Mouse (Mus musculus) megakaryocyte, embryonic 14.5 days (primary cell): ENCODE data around the gene Tgfbr3. TPM values are rescaled to one million over a fixed set of nuclear protein-coding genes. Genes with fewer than 3 reads are reported as not detected.
"Not testable (repeated sequence)": the region's sequence is repeated elsewhere in the genome, so short reads cannot be mapped to it uniquely, and the experiment has no call there.

Experiments used
- H3K27me3 ChIP-seq: replicated peaks from 2 replicates; pipeline ENCODE3; 2012; ENCODE audit warnings: inconsistent platforms
- H3K36me3 ChIP-seq: replicated peaks from 2 replicates; pipeline ENCODE3; 2012; ENCODE audit warnings: low read length, inconsistent platforms, mixed read lengths
- H3K4me1 ChIP-seq: 2 replicates; pipeline ENCODE4 v1.6.1; 2012; ENCODE audit warnings: inconsistent platforms
- H3K4me3 ChIP-seq: replicated peaks from 2 replicates; pipeline ENCODE3; 2012; ENCODE audit warnings: moderate library complexity, mild to moderate bottlenecking, inconsistent platforms
- H3K9me3 ChIP-seq: 2 replicates; pipeline ENCODE4 v1.6.1; 2012; ENCODE audit warnings: inconsistent platforms
- FLI1 ChIP-seq: IDR thresholded peaks from 2 replicates; pipeline ENCODE4 v1.6.1; 2012; ENCODE audit warnings: low read length, inconsistent platforms, mixed read lengths
- GATA1 ChIP-seq: IDR thresholded peaks from 3 replicates; pipeline ENCODE4 v1.6.1; 2012; ENCODE audit warnings: mixed read lengths, low read length, inconsistent platforms, borderline replicate concordance
- polyA plus RNA-seq: library from polyadenylated mRNA; stranded (reverse); fragments of >175 nt; gene quantifications from 2 replicates; pipeline ENCODE4 v1.2.3, GENCODE M21; 2012; ENCODE audit warnings: low replicate concordance; ENCODE audit not compliant: insufficient read depth

The Tgfbr3 gene
- polyA plus RNA-seq, 1 experiment: not detected

DNA sequence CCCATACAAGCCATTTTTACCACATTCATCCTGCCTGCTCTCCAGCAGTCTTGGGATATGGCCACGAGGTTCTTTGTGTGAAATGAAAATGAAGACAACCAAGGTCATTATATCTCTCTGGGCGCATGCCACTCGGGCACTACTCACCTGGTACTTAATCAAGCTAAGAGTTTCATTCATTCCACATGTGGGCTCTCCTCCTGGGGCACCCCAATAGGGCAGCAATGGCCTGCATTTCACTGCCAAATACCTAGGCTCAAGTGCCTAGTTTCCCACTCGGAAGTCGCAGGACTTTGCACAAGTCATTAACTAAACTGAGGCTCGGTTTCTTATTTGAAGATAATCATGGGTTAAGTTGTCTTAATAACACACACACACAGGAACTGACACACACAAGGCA lies 27.5 kb downstream of the Tgfbr3 start:
- Histone ChIP-seq H3K4me1 (peaks cover 8% of the 10 kb centered on the region), H3K36me3 (no peaks in the 10 kb centered on the region), H3K27me3 (peaks cover 2% of the 10 kb centered on the region), H3K9me3 (peaks cover 6% of the 10 kb centered on the region; the same call in 1 of the 2 replicates), H3K4me3 (no peak overlapping the region)
- no peak for TF ChIP-seq GATA1
- no peak for TF ChIP-seq FLI1

- Histone ChIP-seq H3K4me3 (no peak overlapping the region), H3K4me1 (peaks cover 8% of the 10 kb centered on the region), H3K27me3 (peaks cover 2% of the 10 kb centered on the region), H3K36me3 (no peaks in the 10 kb centered on the region), H3K9me3 (peaks cover 6% of the 10 kb centered on the region; the same call in 1 of the 2 replicates)
- TF ChIP-seq FLI1: no peak
- TF ChIP-seq GATA1: no peak
Observed at GRCm38 (mm10) chr5:107260708-107261495, 28.5 kb downstream of the Tgfbr3 start.

DNA sequence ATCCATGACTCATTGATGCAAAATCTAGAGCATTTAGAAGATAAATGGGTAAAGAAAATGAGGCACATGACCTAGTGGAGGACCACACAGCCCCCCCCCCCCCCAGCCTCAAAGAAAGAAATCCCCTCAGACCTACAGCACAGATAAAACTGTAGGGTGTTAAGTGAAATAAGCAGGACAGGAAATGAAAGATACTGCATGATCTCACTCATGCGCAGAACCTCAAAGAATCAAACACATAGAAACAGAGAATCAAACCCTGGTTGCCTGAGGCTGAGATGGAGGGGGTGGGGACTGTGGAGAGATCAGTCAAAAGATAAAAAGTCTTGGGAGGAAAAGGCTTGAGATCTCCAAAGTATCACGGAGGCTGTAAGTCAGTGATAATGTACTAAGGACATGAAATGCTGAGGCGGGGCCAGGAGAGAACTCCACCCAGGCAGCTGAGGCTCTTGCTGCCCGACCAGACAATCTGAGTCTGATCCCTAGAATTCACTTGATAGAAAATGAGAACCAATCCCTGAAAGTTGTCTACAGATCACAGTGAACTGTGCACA lies 29.9 kb downstream of the Tgfbr3 start:
- no peak for TF ChIP-seq FLI1
- no peak for TF ChIP-seq GATA1

DNA sequence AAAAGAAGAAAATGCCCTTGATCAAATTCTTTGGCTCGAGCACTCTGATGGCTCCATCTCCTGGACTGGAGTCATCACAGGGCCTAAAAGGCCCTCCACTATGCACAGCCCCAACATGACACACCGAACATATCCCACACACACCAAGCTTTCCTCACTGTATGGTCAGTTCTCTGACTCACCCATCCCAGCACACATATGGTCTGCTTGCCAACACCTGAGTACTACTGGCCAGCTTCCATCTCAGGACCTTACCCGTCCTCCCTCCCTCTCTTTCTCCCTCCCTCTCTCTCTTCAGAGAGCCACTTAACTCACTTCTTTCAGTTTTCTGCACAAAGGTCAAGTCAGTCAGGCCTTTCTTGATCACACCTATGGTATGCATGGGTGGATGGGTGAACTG lies 36.0 kb downstream of the Tgfbr3 start:
- TF ChIP-seq GATA1 (no peak), FLI1 (no peak)
- Histone ChIP-seq H3K27me3 (no peaks in the 10 kb centered on the region), H3K36me3 (no peaks in the 10 kb centered on the region), H3K4me3 (no peak overlapping the region), H3K4me1 (peaks cover 16% of the 10 kb centered on the region), H3K9me3 (peaks cover 8% of the 10 kb centered on the region; the same call in 1 of the 2 replicates)

More for the DNA sequence above, 29.9 kb downstream of the Tgfbr3 start:
- Histone ChIP-seq H3K9me3 (peaks cover 11% of the 10 kb centered on the region; the same call in 1 of the 2 replicates), H3K27me3 (peaks cover 2% of the 10 kb centered on the region), H3K4me3 (no peak overlapping the region), H3K36me3 (no peaks in the 10 kb centered on the region), H3K4me1 (peaks cover 3% of the 10 kb centered on the region; the same call in 1 of the 2 replicates)

DNA sequence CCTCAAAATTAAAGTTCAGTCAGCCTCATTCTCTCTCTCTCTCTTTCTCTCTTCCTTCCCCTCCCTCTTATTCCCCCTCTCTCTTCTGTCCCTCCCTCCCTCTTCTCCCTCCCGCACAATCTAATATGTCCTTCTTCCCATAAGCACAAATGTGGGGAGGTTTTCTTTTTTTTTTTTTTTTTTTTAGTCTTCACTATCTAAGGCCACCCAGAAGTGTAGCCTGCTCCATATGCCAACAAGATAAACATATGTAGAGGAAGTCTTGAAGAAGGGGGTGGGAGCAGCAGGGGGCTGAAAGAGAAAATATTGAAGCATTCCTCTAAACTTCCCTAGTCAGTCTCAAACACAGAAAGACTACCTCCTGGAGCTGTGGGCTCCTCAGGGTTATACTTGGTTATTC lies 37.0 kb downstream of the Tgfbr3 start:
- H3K4me3 ChIP-seq: no peak overlapping the region
- TF ChIP-seq FLI1: no peak
- no peak for TF ChIP-seq GATA1
- H3K36me3 ChIP-seq: no peaks in the 10 kb centered on the region

DNA sequence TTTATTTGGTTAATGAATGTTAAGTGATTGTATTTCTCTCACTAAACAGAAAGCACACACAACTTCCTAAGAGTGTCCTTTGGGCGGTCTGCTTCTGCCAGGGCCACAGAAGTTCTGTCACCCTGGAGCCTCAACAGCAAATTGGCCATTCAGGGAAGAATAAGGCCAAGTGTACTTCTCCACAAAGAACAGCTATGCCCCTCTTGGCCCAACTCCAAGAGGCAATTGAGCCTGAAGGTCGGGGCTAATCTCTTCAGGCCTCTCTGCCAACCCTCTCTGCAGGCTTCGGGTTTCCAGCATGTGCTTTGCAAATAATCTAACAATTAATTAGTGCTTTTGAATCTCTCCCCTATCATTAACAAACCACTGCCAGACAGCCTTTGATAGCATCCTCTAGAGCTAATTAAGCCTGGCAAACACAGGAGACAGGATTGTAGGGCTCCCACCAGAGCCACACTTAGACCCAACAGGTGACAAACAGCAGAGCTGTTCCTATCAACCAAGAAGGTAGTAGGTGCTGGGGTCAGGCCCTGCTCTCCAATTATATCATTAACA lies 37.6 kb downstream of the Tgfbr3 start:
- H3K9me3 ChIP-seq: peaks cover 8% of the 10 kb centered on the region; the same call in 1 of the 2 replicates
- H3K4me1 ChIP-seq: peaks cover 16% of the 10 kb centered on the region
- H3K36me3 ChIP-seq: no peaks in the 10 kb centered on the region
- TF ChIP-seq GATA1: no peak
- no peak for TF ChIP-seq FLI1
- no peak overlapping the region for H3K4me3 ChIP-seq
- H3K27me3 ChIP-seq: no peaks in the 10 kb centered on the region

More for the DNA sequence above, 37.0 kb downstream of the Tgfbr3 start:
- Histone ChIP-seq H3K27me3 (no peaks in the 10 kb centered on the region), H3K9me3 (peaks cover 8% of the 10 kb centered on the region; the same call in 1 of the 2 replicates), H3K4me1 (peaks cover 16% of the 10 kb centered on the region)

- Histone ChIP-seq H3K4me1 (peaks cover 16% of the 10 kb centered on the region), H3K27me3 (no peaks in the 10 kb centered on the region), H3K4me3 (no peak overlapping the region), H3K36me3 (no peaks in the 10 kb centered on the region), H3K9me3 (peaks cover 11% of the 10 kb centered on the region; the same call in 1 of the 2 replicates)
- TF ChIP-seq FLI1: no peak
- TF ChIP-seq GATA1: no peak
Observed at GRCm38 (mm10) chr5:107250548-107251272, 38.7 kb downstream of the Tgfbr3 start.

DNA sequence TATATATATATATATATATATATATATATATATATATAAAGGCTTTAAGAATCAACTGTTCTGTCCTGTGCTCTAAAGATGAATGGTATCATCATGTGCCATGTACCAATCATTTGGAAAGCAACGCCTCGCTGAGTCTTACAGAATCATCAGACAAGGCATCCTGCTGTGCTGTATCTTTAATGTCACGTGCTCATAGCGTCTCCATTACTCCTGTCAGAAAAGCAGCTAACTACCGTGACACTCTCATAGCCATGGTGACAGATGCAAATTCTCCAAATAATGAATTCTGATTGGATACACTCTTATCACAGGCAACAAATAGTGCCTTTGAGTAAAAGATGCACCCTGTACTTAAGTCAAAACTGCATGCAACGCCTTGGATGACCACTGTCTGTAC lies 40.7 kb downstream of the Tgfbr3 start:
- Histone ChIP-seq H3K9me3 (peaks cover 6% of the 10 kb centered on the region; the same call in 1 of the 2 replicates), H3K4me1 (peaks cover 16% of the 10 kb centered on the region), H3K4me3 (no peak overlapping the region), H3K36me3 (no peaks in the 10 kb centered on the region), H3K27me3 (no peaks in the 10 kb centered on the region)
- no peak for TF ChIP-seq GATA1
- TF ChIP-seq FLI1: no peak

DNA sequence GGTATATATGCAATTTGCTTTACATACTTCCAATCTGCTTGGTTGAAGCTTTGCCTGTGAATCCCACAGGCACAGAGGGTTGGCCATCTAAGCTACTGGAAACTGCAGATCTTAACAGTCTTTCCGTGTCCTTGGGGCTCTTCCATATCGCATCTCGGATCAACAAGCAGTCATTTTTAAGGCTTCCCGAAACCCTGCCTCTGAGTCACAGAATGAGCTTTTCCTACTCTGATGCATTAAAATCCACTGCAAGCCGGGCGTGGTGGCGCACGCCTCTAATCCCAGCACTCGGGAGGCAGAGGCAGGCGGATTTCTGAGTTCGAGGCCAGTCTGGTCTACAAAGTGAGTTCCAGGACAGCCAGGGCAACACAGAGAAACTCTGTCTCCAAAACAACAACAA lies 41.1 kb downstream of the Tgfbr3 start:
- not testable (repeated sequence) for H3K4me3 ChIP-seq, H3K27me3 ChIP-seq, H3K9me3 ChIP-seq, H3K36me3 ChIP-seq
- H3K4me1 ChIP-seq: peaks cover 16% of the 10 kb centered on the region

GRCm38 (mm10) chr5:107247786-107248185 lies 41.6 kb downstream of the Tgfbr3 start:
- TF ChIP-seq FLI1: no peak
- TF ChIP-seq GATA1: no peak
- H3K36me3 ChIP-seq: no peaks in the 10 kb centered on the region
- peaks cover 15% of the 10 kb centered on the region for H3K4me1 ChIP-seq
- no peak overlapping the region for H3K4me3 ChIP-seq
- H3K9me3 ChIP-seq: peaks cover 6% of the 10 kb centered on the region; the same call in 1 of the 2 replicates
- no peaks in the 10 kb centered on the region for H3K27me3 ChIP-seq
